Mouse (Mus musculus): ENCODE results near the gene Xab2.

The Xab2 gene

DNA sequence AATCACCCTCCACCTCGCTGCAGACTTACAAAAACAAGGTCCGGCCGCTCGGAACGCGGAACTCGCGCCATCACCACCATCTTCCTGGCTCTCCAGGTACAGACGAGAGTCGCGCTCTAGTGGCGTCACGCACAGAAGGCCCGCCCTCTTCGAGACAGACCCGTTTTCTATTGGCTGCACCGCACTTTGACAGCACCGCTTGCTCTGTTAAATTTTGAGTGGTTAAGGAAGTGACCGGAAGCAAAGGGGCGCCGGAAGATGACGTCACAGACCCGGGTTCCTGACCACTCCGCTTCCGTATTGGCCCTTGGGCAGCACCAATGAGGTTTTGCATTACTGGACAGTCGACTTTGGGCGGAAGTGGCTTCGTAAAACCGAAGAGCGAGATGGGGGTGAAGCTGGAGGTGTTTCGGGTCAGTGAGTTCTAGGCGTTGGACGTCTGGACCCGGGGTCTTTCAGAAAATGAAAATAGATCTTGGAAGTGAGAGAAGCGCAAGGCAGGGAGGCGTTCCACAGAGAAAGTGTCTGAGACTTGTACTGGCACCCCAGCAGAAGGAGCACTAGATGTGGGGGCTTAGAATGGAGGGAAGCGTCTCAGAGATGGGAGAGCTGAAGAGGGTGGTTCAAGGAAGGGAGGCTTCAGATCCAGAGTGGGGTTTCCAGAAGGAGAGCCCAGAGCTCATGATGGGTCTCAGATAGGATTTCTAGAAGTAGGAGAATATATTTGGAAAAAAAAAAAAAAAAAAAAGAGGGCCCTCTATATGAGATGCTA is at the start of gene Xab2, which contains the start of gene Pet100:
TSS of gene Xab2 (minus strand) at position 118 of the 772 bp plus-strand sequence.
TSS of gene Pet100 (plus strand) at position 350 of the 772 bp plus-strand sequence.
- peak; percentile 100 for DNase-seq (ENCODE audit: low read depth, low spot score)

DNA sequence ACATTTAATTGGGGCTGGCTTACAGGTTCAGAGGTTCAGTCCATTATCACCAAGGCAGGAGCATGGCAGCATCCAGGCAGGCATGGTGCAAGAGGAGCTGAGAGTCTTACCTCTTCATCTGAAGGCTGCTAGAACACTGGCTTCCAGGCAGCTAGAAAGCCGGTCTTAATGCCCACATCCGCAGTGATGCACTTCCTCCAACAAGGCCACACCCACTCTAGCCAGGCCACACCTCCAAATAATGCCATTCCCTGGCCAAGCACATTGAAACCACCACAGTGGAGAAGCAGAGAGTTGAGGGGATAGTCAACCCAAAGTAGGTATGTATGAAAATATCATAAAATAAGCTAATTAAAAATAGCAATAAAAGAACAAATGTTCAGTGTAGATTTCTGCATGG is 49.3 kb upstream of the Xab2 start:
- DNase-seq (ENCODE audit: low read depth, low spot score): peak; percentile 55

DNA sequence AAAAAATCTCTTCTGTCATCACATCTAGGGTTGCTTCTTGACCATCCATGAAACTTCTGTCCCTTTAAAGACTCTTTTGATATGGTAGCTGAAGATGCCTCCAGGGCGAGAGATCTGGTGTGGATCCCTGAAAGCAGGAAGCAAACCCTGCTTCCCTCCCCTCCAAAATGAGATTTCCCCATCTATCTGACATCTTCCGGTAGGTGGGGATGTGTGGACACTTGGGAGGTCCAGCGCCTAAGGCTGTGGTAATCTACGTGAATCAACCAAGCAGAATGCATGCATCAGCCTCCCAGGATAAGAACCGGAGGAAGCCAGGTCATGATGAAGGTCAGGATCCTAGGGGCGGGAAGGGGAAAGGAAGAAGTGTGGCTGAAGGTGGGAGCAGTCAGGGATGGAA is 44.4 kb upstream of the Xab2 start, which contains the start of gene Mcemp1:
TSS of gene Mcemp1 (plus strand) at position 248 of the 400 bp plus-strand sequence.
- DNase-seq (ENCODE audit: low read depth, low spot score): no peak

DNA sequence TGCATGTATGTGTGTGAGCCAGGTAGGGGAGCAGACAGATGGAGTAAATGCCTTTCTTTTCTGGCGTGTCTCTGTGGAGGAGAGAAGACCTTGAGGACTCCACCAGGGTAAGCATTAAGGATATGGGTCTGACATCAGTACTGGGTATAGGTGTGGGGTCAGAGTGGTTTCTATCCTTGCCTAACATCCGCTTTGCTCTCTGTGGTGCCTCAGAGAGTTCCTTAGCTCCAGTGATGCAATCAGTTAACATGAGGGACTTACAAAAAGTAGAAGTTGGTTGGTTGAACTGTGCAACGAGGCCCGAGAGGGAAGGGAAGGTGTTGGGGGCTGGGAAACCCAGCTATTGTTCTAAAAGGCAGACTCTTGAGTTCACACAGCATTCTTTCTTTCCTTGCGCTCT is 43.3 kb upstream of the Xab2 start:
- no peak for DNase-seq (ENCODE audit: low read depth, low spot score)

DNA sequence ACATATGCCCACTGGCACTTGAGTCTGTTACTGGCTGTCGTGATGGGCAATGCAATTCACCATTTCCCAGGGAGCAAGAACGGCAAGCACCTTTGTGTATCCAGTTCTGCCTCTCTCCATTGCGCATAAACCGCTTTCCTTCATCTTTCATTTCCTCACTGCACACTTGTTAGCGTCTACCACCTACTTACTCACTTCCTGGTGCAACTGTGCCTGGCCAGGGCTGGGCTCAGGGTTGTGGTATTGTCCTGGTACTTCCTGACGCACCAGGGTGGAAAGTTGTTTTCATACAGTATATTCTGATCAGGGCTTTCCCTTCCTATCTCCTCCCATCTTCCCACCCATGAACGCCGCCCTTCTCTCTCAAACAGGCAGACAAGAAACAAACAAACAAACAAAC is 39.8 kb upstream of the Xab2 start:
- no peak for DNase-seq (ENCODE audit: low read depth, low spot score)

DNA sequence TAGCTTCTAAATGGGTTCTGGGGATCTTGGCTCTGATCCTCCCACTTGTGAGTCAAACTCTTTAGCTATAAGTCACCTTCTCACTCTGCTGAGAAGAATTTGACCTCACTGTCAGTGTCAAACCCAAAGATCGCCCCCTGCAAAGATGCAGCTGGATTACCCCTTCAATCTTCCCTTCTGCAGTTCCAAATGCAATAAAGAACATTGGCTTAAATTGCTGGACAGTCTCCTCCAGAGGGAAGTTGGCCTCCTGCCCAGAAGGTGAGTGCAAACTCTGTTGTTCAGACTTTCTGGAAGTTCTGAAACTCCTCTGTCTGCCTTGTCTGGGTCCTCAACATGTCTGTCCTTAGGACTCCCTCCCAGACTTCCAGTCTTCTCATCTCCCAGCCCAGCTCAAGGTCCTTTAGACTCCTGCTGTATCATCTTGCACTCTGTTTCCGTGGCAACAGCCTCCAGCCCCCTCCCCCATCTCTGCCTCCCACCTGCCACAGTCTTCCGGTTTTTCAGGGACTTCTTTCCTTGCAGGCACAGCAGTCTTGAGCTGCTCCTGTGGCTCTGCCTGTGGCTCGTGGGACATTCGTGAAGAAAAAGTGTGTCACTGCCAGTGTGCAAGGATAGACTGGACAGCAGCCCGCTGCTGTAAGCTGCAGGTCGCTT is 35.7 kb upstream of the Xab2 start:
- DNase-seq (ENCODE audit: low read depth, low spot score): peak; percentile 42

DNA sequence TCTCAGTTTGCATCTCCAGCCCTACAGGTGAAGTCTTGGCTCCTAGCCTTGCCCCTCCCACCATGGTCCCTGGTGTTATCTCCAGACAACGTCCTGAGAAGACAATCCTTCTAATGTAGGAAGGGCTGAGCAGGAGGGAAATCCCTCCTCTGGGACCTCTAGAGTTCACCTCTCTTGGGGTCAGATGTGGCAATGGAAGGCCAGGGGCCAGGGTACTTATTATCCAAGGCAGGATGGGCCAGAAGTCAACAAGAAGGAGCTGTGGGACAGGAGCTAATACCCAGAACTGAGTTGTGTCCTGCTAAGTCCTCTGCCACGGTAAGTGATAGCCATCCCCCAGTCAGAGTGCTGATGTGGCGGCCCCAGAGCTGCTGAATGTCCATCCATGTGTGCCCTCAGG is 34.4 kb upstream of the Xab2 start, which contains the start of gene Retn:
TSS of gene Retn (plus strand) at position 245 of the 400 bp plus-strand sequence.
- DNase-seq (ENCODE audit: low read depth, low spot score): no peak

DNA sequence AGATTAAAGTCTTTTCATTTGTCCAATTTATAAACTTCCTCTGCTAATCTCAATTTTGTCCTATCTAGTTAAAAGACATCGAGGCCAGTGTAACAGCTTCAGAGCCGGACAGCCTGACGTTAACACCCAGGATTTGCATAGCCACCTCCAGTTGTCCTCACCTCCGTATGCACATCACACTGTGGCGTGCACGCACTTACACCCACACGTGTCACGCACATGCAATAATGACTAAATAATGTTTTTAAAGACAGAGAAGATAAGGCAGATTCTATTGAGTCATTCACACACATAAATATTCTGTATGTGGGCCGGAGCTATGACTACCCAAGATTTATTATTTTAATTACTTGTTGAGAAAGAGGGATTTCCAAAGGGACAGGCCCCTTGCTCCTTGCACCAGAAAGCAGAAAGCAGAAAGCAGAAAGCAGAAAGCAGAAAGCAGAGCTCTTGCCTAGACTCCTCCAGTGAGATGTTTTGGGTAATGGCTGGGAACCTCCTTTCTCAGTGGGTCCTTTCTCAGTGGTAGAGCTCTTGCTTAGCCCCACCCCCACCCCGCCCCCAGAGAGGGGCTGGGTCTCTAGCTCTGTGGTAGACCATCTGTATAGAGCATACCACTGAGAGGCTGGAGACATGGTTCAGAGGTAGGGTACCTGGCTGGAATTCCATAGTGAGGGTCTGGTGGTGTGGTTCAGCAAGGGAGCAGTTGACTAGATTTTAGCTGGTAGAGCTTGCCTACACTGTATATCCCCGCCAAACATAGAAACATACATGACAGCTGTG is 33.8 kb upstream of the Xab2 start:
- no peak for DNase-seq (ENCODE audit: low read depth, low spot score)

DNA sequence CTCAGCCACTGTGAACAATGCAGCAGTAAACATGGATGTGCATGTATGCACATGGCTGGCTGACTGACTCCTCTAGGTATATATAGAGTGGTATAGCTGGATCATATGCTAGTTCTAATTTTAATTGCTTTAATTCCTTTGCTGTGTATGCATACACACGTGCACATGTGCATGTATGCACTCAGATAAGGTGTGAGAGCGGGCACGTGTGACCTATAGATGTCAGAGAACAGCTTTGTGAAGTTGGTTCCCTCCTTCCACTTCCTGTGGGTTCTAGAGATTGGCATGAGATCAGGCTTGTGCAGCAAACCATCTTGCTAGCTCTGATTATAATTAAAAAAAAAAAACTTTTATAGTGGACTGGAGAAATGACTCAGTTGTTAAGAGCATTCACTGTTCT is 31.7 kb upstream of the Xab2 start:
- no peak for DNase-seq (ENCODE audit: low read depth, low spot score)

DNA sequence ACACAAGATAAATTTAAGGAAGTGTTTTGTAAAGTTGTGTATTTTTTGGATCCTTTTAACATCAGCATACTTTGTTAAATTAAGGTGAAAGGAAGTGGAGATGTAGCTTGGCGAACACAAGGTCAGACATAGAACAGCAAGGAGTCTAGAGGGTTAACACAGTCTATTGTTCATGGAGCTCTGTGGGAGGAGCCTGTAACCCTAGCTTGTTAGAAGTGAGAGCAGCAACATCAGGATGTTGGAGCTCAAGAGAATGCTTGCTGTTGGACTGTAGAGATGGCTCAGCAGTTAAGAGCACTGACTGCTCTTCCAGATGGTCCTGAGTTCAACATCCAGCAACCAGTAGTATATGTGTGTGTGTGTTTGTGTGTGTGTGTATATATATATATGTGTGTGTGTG is 27.9 kb upstream of the Xab2 start:
- DNase-seq (ENCODE audit: low read depth, low spot score): peak; percentile 75

DNA sequence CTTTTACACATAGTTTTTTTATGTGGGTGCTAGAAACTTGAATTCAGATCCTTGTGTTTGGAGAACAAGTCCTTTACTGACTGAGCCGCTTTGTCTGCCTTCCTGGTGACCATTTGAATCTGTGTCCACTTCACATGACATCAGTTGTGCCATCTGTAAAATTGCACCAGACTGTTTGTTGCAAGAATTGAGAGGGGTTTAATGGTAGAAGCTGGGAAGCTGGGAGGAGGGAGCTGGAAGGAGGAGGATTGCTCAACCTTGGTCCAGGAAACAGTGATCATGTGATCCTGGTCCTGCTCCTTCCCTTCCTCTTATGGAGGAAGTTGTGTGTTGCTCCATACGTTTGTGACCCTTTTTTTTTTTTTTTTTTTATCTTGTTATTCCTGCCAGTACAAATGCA is 27.2 kb upstream of the Xab2 start:
- no peak for DNase-seq (ENCODE audit: low read depth, low spot score)

DNA sequence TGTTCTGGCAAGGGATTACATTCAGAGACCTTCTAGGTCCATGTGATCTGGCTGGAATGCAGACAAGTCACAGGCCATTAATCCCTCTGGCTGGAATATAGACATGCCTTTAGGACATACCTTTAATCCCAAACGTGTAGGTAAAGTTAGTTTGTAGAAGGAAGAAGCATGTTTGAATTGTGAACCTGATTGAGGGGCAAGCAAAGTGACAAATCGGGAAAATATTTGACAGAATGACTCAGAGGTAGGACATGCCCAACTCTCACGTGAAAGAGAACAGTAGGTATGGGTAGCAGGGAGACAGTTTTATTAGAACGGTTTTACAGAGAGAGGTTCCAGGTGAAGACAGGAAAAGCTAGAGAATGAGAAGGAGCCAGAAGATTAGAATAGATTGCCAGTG is 26.4 kb upstream of the Xab2 start:
- no peak for DNase-seq (ENCODE audit: low read depth, low spot score)

DNA sequence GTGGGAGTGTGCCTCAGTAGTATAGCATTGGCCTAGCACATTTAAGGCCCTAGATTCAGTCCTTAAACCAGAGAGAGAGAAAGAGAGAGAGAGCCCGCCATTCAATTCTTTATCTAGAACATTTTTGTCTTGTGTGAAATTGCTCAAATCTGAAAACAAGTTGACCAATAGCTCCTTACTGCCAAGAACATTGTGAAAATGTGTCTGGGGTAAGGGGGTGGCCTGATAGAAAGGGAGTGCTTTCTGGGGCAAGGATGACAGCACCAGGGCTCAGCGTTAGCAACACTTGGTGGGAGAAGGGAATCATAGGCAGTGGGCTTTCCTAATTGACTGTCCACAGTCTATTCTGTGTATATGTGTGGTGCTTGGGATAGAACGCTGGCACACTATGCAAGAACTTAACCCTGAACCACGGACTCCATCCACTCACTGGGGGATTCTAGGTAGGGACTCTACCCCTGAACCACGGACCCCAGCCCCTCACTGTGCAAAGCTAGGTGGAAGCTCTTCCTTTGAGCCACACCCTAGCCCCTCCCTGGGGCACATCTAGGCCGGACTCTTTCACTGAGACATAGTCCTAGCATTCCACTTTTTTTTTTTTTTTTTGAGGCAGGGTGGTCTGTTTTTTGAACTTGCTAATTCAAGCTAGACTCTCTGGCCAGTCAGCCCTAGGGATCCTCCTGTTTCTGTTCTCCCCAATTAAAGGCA is 25.9 kb upstream of the Xab2 start:
- DNase-seq (ENCODE audit: low read depth, low spot score): no peak

DNA sequence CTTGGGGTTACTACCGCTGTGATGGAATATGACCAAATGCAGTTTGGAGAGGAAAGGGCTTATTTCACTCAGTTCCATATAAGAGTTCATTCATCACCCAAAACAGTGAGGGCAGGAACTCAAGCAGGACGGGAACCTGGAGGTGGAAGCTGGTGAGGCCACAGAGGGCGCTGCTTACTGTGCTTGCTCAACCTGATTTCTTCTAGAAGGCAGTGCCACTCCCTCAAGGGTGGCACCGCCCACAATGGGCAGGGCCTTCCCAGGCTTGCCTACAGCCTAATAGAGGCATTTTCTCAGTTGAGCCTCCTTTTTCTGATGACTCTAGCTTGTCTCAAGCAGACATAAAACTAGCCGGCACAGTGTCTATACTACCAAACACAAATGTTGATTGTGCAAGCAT is 24.7 kb upstream of the Xab2 start:
- peak; percentile 86 for DNase-seq (ENCODE audit: low read depth, low spot score)

DNA sequence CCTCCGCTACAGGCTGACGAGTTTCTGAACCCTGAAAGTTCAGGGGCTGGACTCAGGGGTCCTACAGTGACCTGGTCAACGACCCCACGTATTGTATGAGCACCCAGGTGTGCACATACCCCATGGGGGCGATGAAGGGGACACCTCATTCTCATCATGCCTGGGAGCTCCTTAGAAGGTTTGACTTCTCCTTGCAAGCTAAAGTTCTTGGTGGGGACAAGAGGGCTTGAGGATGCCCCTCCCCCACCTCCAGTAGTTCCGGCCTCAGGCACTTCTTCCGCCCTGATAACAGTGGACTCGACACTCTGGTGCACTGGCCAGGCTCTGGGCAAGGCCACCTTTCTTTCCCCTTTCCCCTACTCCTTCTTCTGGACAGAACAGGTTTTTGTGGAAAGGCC is 10.4 kb upstream of the Xab2 start:
- no peak for DNase-seq (ENCODE audit: low read depth, low spot score)

DNA sequence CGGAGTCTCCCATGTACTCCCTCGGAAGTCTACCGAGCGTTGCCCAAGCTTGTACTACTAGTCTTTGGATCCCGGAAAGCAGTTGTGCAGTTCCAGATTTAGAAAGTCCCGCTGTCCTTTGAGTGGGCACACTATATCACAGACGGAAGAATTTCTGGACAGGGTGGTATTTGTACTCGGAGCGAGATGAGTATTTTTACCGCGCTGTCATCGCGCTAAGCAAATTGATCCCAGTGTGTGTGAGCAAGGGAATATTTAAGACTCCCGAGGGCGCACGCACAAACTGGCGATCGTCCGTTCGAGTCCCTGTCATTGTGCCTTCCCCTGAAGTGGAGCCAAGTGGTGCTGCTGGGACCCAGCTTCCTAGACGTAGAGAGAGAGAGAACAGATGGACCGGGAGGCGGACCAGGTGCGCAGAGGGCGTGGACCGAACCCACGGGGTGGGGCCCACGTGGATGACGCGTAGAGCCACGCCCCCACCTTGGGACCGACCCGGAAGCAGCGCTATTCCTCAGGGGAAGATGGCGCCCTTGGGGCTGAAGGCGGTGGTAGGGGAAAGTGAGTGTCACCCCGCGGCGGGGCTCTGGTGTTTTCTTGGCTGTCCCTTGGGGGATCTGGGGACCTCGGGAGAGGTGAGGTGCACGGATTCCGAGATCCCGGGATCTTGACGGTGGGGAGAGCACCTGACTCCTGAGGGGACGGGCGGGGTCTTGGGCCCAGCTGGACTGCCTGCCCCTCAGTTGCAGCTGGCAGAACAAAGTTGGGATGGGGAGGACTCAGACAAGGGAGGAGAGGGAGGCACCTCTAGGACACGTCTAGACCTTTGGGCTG is 9.7 kb upstream of the Xab2 start, which contains the start of gene Stxbp2:
TSS of gene Stxbp2 (plus strand) at position 309 of the 831 bp plus-strand sequence.
- peak; percentile 89 for DNase-seq (ENCODE audit: low read depth, low spot score)

DNA sequence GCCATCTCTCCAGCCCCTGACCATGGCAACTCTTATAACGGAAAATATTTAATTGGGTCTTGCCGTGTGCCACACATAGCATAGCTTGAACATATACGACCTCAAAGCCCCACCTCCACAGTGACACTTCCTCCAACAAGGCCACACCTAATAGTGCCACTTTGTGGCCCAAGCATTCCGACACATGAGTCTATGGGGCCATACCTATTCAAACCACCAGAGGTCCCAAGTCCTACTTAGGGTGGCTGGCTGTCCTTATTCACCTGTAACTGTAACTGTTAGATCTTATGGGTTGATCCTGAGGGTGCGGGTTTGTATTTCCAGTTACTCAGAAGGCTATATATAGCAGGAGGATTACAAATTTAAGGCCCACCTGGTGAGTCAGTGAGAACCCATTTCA is 6.9 kb upstream of the Xab2 start:
- DNase-seq (ENCODE audit: low read depth, low spot score): peak; percentile 89

DNA sequence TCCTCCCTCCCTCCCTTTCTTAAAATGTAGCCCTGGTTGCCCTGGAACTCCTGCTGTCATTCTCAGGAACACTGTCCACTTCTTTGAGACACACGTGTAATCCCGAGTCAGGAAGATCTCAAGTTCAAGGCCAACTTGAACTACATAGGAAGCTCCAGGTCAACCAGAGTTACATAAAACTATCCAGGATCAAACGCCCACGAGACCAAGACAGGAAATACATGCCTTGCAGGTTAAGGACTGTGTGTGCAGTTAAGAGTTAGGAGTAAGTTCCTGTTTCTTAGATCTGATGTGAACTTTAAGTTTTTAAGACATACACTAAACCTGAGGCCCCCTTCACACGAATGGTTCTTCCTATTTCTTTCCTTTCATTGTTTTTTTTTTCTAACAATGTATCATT is 5.9 kb upstream of the Xab2 start:
- DNase-seq (ENCODE audit: low read depth, low spot score): no peak

DNA sequence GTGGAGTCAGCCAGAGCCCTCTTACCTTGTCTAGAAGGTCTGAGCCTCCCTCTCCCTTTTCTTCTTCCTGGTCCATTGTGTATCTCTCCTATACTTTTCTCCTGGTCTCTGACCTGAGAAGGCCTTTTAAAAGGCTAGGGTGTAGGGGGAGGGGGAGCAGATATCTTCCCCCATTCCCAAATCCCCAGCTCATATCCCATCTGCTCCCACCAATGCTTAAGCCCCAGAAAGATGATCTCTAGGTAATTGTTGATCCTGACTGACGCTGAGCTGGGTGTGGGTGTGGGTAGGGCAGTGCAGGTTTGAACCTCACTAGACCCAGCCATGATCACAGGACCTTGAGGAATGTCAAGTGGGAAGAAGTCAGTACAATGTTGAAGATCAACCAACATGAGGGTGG is 4.3 kb upstream of the Xab2 start, which contains the start of gene Pcp2:
TSS of gene Pcp2 (minus strand) at position 101 of the 400 bp plus-strand sequence.
- DNase-seq (ENCODE audit: low read depth, low spot score): no peak

DNA sequence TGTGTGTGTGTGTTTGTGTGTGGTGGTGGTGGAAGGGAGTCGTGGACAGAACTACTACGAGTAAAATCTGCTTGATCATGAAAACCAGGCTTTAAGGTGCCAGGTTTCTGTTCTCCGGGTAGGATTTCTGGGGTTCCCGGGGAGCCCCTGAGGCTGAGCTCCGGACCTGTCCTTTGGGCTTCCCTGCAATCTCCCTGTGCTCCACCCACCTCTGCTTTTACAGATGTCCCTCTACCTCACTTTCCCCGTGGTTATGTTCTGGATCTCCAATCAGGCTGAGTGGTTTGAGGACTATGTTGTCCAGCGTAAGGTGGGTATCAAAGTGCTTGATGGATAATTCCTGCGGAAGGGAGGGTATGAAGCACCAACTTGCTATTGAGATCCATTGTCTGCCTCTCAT is 1.0 kb upstream of the Xab2 start:
- no peak for DNase-seq (ENCODE audit: low read depth, low spot score)

DNA sequence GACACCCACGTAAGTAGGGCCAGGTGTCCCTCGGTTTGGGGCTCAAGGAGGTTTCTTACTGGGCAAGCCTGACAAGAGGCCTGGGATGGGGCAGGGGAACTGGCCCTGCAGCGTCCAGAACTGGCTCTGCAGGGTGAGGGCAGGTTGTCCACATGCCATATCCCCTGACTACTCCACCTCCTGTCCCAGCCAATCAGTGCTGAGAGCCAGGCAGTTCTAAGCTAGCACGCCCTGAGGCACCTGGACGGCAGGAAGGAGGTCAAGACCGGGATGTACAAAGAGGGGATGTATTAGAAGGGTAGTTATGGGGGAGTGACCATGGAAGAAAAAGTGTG is 11.3 kb downstream of the Xab2 start:
- no peak for DNase-seq (ENCODE audit: low read depth, low spot score)

All from ES-CJ7 (cell line).